Mouse (Mus musculus): ENCODE measurements around the gene Clic4. TPM values are rescaled to one million over a fixed set of nuclear protein-coding genes. Genes with fewer than 3 reads are reported as not detected.
"Not testable (repeated sequence)": the region's sequence is repeated elsewhere in the genome, so short reads cannot be mapped to it uniquely, and the experiment has no call there.

The Clic4 gene
- polyA plus RNA-seq, 1 experiment from 2014 or later: 63.8 TPM

DNA sequence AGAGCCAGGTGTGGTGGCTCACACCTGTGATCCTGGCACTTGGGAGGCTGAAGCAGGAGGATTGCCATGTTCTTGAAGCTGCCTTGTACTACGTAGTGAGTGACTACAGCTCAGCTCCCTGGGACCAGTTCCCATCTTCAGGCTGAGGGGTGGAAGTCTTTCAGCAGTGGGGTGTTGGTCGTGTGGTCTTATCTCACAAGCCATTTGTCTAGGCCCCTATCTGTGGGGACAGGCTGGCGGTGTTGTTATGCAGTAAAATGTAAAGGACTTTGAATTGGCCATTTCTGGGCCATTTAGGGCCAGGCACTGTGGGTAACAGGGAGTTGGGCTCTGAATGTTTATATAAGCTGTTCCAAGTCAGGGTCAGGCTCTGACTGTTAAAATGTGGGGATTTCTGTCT, 15.4 kb upstream of the Clic4 start:
- no peak overlapping the region for H3K4me3 ChIP-seq
- WGBS: 73% methylated on average over 3 of the region's 3 CpGs
- no peak overlapping the region for H3K4me2 ChIP-seq
- H3K27ac ChIP-seq: no peak overlapping the region
- ATAC-seq (replicated peaks): no peak
- no peaks in the 10 kb centered on the region for H3K27me3 ChIP-seq (replicated peaks)
- no peak overlapping the region for H3K9ac ChIP-seq
- no peaks in the 10 kb centered on the region for H3K36me3 ChIP-seq (replicated peaks)
- H3K4me1 ChIP-seq: no peaks in the 10 kb centered on the region
- H3K9me3 ChIP-seq: no peaks in the 10 kb centered on the region

DNA sequence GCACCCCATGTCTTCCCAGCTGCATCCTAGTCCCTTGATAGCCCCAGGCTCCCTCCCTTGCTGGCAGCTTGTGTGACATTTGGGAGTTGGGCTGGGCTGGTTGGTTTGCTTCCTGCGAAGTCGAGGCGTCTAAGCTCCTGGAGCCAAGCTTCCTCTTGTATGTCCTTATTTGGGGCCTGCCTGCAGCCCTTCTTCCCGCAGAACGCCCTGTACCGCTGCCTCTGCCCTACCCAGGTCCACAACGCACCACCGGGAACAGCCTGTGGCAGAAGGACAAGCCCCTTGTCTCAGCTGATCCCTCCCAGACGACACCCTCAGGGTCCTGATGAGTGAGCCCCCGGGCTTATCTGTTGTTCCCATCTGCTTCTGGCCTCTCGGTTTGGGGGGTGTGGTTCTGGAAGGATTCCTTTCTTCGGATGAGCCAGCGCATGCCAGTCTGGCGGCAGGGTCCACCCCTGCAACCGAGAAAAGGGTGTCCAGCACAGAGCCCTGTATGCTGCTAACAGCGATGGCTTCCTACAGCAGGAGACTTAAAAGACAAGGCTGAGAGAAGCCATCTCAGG, 14.3 kb upstream of the Clic4 start:
- ATAC-seq (replicated peaks): no peak
- WGBS: 9% methylated on average over 16 of the region's 16 CpGs
- Histone ChIP-seq H3K27me3 (replicated peaks) (no peaks in the 10 kb centered on the region), H3K4me1 (no peaks in the 10 kb centered on the region), H3K27ac (no peak overlapping the region), H3K4me3 (no peak overlapping the region), H3K9me3 (no peaks in the 10 kb centered on the region), H3K4me2 (no peak overlapping the region), H3K9ac (no peak overlapping the region), H3K36me3 (replicated peaks) (no peaks in the 10 kb centered on the region)

DNA sequence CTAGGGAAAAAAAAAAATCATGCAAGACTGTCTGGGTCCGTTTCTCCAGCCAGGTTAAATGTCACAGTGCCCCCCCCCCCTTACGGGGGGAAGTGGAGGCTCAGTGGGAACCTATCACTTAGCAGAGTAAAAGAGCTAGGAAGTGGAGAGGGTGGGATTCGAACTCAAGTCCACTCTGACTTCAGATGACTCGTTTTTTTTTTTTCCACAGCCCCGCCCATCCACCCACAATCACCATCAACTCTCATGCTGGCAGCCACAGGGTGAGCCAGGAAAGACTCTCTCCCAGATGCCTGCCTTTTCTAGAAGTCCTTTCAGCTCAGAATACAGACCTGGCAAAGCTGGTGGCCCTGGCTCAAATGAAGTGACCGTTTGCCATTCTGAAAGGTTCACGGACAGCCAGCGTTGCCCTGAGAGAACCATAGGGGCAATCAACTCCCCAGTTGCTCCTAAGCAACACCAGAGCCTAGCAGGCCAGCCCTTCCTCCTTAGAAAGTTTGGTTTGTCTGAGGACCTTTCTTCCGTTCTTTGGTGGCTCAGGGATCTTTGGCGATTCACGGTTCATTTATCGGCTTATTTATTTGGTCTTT, 13.5 kb upstream of the Clic4 start:
- Histone ChIP-seq H3K4me3 (no peak overlapping the region), H3K4me1 (no peaks in the 10 kb centered on the region), H3K4me2 (no peak overlapping the region), H3K9me3 (no peaks in the 10 kb centered on the region), H3K27ac (no peak overlapping the region), H3K27me3 (replicated peaks) (no peaks in the 10 kb centered on the region), H3K36me3 (replicated peaks) (no peaks in the 10 kb centered on the region), H3K9ac (no peak overlapping the region)
- ATAC-seq (replicated peaks): no peak
- 63% methylated on average over 12 of the region's 12 CpGs for WGBS

DNA sequence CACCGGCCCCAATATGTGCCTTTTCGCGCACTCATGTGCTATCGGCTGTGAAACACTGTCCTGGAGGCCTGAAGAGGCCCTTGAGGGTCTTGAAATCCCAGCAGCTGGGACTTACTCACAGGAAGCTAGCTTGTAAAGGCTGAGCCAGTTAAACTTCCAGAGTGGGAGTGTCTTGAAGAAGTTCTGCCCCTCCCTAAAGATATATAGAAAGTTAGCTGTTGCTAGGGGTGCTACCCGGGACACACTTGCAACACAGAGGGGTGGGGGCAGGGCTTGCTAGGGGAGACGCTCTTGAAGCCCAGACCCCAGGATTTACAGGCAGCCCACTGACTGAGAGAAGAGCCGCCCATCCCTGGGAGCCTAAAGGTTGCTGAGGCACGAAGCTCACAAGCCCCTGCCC, 12.8 kb upstream of the Clic4 start:
- H3K27ac ChIP-seq: no peak overlapping the region
- H3K27me3 ChIP-seq (replicated peaks): no peaks in the 10 kb centered on the region
- no peak overlapping the region for H3K4me3 ChIP-seq
- H3K4me1 ChIP-seq: no peaks in the 10 kb centered on the region
- no peak overlapping the region for H3K9ac ChIP-seq
- no peaks in the 10 kb centered on the region for H3K36me3 ChIP-seq (replicated peaks)
- ATAC-seq (replicated peaks): no peak
- no peak overlapping the region for H3K4me2 ChIP-seq
- 62% methylated on average over 8 of the region's 8 CpGs for WGBS
- H3K9me3 ChIP-seq: no peaks in the 10 kb centered on the region

DNA sequence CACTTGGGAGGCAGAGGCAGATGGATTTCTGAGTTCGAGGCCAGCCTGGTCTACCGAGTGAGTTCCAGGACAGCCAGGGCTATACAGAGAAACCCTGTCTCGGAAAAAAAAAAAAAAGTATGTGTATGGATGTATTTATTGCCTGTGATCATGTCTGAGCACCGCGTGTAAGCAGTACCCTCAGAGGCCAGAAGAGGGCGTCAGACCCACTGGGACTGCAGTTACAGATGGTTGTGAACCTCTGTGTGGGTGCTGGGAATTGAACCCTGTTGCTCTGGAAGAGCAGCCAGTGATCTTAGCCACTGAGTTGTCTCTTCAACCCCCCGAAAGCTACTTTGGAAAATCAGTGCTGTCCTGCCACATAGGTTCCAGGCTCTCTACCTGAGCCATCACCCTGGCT, 11.3 kb upstream of the Clic4 start:
- Histone ChIP-seq H3K27me3 (replicated peaks) (no peaks in the 10 kb centered on the region), H3K36me3 (replicated peaks) (no peaks in the 10 kb centered on the region), H3K27ac (no peak overlapping the region), H3K4me2 (no peak overlapping the region), H3K9ac (no peak overlapping the region), H3K9me3 (no peaks in the 10 kb centered on the region), H3K4me1 (no peaks in the 10 kb centered on the region), H3K4me3 (no peak overlapping the region)
- WGBS: 90% methylated on average over 7 of the region's 7 CpGs
- no peak for ATAC-seq (replicated peaks)

DNA sequence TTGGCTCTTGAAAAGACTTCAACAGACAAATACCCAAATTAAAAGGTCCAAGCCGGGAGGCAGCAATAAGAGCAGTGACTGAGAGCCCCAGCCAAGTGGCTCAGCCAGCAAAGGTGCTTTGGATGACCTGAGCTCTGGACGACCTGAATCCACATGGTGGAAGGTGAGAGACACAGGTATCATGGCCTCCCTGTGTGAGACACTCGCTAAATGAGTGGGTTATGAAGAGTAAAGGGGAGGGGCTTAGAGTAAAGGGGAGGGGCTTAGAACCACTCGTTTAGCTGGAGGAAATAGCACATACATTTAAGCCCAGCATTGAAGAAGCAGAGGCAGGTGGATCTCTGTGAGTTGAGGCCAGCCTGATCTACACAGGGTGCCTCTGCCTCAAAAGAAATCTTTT, 10.8 kb upstream of the Clic4 start:
- no peaks in the 10 kb centered on the region for H3K36me3 ChIP-seq (replicated peaks)
- H3K4me2 ChIP-seq: no peak overlapping the region
- no peaks in the 10 kb centered on the region for H3K9me3 ChIP-seq
- no peaks in the 10 kb centered on the region for H3K27me3 ChIP-seq (replicated peaks)
- H3K9ac ChIP-seq: no peak overlapping the region
- H3K4me1 ChIP-seq: no peaks in the 10 kb centered on the region
- WGBS: 85% methylated on average over 4 of the region's 4 CpGs
- ATAC-seq (replicated peaks): no peak
- no peak overlapping the region for H3K27ac ChIP-seq
- no peak overlapping the region for H3K4me3 ChIP-seq

DNA sequence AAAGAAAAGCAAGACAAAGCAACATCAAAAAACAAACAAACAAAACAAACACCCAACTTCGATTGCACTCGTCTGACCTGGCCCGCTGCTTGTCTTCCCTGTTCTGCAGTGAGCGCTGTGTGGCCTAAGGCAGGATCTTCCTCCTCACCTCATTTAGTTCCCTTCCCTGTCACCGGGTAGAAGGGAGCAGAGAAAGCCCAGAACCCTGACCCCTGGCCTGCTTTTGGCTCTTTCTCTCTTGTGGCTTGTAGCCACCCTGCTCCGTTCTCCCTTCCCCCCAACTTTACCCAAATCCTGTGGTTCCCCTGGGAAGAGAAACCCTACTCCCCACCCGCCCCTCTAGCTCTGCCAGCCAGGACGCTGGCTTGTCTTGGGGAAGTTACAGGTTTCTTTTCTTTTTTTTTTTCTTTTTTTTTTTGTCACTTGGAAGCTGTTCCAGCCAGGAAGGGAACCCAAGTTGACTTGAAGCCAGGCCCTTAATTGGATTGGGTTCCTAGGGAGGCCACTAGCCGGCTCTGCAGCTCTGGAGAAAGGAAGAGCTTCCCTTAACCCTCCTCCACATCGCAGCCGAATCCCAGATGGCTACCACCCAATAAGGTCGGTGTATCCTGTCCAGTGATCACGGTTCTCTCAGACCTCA, 10.2 kb upstream of the Clic4 start:
- no peak for ATAC-seq (replicated peaks)
- Histone ChIP-seq H3K9ac (no peak overlapping the region), H3K27ac (no peak overlapping the region), H3K27me3 (replicated peaks) (no peaks in the 10 kb centered on the region), H3K36me3 (replicated peaks) (no peaks in the 10 kb centered on the region), H3K4me1 (no peaks in the 10 kb centered on the region), H3K4me2 (no peak overlapping the region), H3K9me3 (no peaks in the 10 kb centered on the region), H3K4me3 (no peak overlapping the region)
- WGBS: 66% methylated on average over 13 of the region's 13 CpGs

DNA sequence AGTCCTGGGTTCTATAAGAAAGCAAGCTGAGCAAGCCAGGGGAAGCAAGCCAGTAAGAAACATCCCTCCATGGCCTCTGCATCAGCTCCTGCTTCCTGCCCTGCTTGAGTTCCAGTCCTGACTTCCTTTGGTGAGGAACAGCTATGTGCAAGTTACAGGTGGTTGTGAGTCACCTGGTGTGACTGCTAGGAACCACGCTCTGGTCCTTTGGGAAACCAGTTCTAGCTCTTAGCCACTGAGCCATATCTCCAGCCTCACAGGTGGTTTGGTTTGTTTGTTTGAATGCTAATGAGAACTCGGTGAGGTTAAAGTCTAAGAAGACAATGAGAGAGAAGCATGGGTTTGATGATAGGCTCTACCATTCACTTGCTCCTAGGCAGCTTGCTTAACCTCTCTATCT, 7.4 kb upstream of the Clic4 start:
- not testable (repeated sequence) for ATAC-seq (replicated peaks); H3K9me3 ChIP-seq; H3K4me1 ChIP-seq; H3K4me3 ChIP-seq; H3K27me3 ChIP-seq (replicated peaks); H3K4me2 ChIP-seq; H3K27ac ChIP-seq; H3K9ac ChIP-seq; H3K36me3 ChIP-seq (replicated peaks)
- 77% methylated on average over 2 of the region's 2 CpGs for WGBS

DNA sequence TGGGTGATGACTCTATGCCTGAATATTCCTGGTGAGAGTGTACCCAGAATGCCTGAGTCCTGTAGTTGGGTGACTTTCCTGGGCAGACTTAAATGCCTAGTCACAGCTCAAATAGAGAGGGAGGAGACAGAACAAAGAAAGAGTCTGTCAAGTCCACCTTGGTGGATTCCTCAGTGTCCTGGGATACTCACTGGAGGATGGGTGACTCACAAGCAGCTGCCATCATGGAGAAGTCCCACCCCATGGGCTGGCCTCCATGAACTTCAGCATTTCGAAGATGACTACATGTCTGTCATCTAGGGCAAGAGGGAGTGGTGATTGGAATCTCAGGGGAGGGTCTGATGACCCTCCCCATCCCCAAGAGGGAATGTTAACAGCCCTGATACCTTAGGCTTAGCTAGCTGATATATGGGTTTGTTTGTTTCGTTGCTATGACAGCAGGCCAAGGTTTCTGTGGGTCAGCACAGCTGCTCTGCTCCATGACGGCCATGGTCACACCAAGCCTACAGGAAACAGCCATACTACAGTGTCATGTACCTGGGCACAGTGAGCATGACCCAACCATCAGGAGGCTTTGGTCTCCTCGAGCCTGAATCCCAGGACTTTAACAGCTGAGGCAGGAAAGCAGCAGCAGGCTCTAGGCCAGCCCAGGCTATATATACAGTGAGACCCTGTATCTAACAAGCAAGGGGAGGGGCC, 4.2 kb upstream of the Clic4 start:
- Histone ChIP-seq H3K4me3 (no peak overlapping the region), H3K27ac (no peak overlapping the region), H3K4me1 (peaks cover 4% of the 10 kb centered on the region), H3K27me3 (replicated peaks) (peaks cover 4% of the 10 kb centered on the region; the same call in 1 of the 2 replicates), H3K36me3 (replicated peaks) (no peaks in the 10 kb centered on the region), H3K9me3 (no peaks in the 10 kb centered on the region), H3K4me2 (no peak overlapping the region), H3K9ac (no peak overlapping the region)
- WGBS: 76% methylated on average over 4 of the region's 4 CpGs
- ATAC-seq (replicated peaks): no peak

DNA sequence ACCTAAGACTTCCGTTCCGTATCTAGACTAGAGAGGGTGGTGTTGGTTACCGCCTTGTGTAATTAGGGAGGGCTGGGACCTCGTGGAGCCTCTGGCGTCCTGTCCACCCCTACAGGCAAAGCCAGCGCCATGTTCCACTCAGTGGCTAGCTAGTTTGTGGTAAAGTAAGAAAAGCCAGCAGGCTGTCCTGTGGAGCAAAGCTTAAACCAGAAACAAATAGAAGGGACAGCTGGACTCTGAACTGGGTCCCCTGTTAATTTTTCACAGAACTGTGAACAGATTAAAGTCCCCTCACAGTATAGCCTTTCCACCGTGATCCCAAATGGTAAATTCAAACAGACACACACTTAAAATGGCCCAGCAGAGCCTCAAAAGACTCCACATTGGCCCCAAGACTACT, 2.1 kb upstream of the Clic4 start:
- WGBS: 73% methylated on average over 7 of the region's 7 CpGs
- Histone ChIP-seq H3K27ac (no peak overlapping the region), H3K4me3 (no peak overlapping the region), H3K4me1 (peaks cover 23% of the 10 kb centered on the region), H3K9me3 (no peaks in the 10 kb centered on the region), H3K4me2 (no peak overlapping the region), H3K36me3 (replicated peaks) (no peaks in the 10 kb centered on the region), H3K9ac (no peak overlapping the region), H3K27me3 (replicated peaks) (peaks cover 4% of the 10 kb centered on the region; the same call in 1 of the 2 replicates)
- no peak for ATAC-seq (replicated peaks)

DNA sequence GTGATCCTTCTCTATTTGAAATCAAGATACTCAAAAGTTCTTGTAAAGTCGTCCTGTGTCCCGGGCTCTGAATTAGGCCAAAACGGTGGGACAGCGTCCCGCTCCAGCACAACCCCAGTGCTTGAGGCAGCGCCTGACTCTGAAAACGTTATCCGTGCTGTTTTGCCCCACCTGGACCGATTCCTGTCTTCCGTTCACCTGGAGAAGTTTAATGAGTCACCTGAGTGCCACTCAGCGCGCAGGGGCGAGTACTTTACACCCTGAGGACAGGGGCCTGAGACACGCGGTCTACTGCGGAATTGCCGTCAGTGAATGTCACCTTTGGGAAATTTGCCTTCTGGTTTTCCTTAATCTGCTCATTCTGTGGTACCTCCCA, 681 bp upstream of the Clic4 start:
- Histone ChIP-seq H3K27ac (no peak overlapping the region), H3K4me2 (peak overlapping the region; percentile 76), H3K36me3 (replicated peaks) (no peaks in the 10 kb centered on the region), H3K9ac (no peak overlapping the region), H3K4me1 (peaks cover 32% of the 10 kb centered on the region), H3K4me3 (peak overlapping the region; percentile 85), H3K27me3 (replicated peaks) (peaks cover 4% of the 10 kb centered on the region; the same call in 1 of the 2 replicates), H3K9me3 (no peaks in the 10 kb centered on the region)
- ATAC-seq (replicated peaks): no peak
- WGBS: 4% methylated on average over 17 of the region's 17 CpGs

DNA sequence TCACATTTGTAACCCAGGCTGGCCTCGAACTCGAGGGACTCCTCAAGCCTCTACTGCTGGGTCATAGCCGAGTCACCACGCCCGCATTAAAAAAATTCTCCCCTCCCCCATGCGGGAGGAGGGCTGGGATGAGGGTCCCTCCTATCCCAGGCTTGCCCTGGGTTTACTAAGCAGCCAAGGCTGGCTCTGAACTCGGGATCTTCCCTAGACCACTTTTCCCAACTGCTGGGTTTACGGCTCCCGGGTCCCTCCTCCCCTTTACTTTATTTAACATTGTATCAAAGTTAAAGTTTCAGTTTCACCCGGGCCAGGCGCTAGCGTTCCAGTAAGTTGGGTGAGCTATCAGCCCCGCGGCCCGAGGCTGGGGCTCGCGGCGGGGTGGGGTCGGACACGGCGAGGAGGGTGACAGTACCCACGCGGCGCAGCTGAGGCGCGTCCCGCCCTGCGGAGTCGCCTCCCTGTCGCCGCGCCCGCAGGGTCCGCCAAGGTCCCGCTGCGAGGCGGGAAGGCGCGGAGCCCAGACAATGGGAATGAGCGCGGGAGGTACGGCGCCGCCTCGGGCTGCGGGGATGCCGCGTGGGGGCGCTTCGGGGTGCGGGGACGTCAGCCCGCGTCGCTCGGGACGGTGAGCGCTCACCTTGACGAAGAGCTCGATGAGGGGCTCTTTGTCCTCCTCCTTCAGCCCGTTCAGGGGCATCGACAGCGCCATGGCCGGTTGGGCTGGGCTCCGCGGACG, 565 bp downstream of the Clic4 start:
- Histone ChIP-seq H3K4me2 (peak overlapping the region; percentile 76), H3K36me3 (replicated peaks) (no peaks in the 10 kb centered on the region), H3K9me3 (no peaks in the 10 kb centered on the region), H3K4me1 (peaks cover 42% of the 10 kb centered on the region), H3K4me3 (peak overlapping the region; percentile 85), H3K27ac (peak overlapping the region; percentile 91), H3K9ac (peak overlapping the region; percentile 85), H3K27me3 (replicated peaks) (peaks cover 4% of the 10 kb centered on the region; the same call in 1 of the 2 replicates)
- WGBS: under 1% methylated on average over 67 of the region's 67 CpGs
- peak; percentile 70 for ATAC-seq (replicated peaks)
